Mouse (Mus musculus) cerebellum, adult 2 months (tissue): Measurements from ENCODE around the gene Bloc1s1. TPM values are rescaled to one million over a fixed set of nuclear protein-coding genes. Genes with fewer than 3 reads are reported as not detected.

Source experiments
- DNase-seq, 2 experiments: peaks; one replicate each; pipeline ENCODE4 v3.0.0; 2021
- H3K27ac ChIP-seq: fragments of 200-500 bp; 2 replicates; pipeline ENCODE4 v1.5.1; 2012; ENCODE audit warnings: low read length, control low read depth, inconsistent platforms; ENCODE audit not compliant: insufficient read depth
- H3K27me3 ChIP-seq: fragments of 200-500 bp; 2 replicates; pipeline ENCODE4 v1.6.1; 2012; ENCODE audit warnings: inconsistent platforms, mild to moderate bottlenecking, low read length, moderate library complexity; ENCODE audit not compliant: control insufficient read depth, insufficient read depth
- H3K4me1 ChIP-seq: fragments of 200-500 bp; 2 replicates; pipeline ENCODE4 v1.6.1; 2011; ENCODE audit warnings: low read length; ENCODE audit not compliant: control insufficient read depth, insufficient read depth
- H3K4me3 ChIP-seq: fragments of 200-500 bp; replicated peaks from 2 replicates; pipeline ENCODE3; 2011; ENCODE audit warnings: mild to moderate bottlenecking, low read depth, low read length, control low read depth; ENCODE audit not compliant: insufficient read depth
- CTCF ChIP-seq: fragments of 200-500 bp; IDR thresholded peaks from 2 replicates; pipeline ENCODE4 v1.5.1; 2011; ENCODE audit warnings: low read depth, mild to moderate bottlenecking, control low read depth, low read length, moderate library complexity, borderline replicate concordance; ENCODE audit not compliant: insufficient read depth
- POLR2A ChIP-seq: fragments of 200-500 bp; IDR thresholded peaks from 2 replicates; pipeline ENCODE4 v1.6.1; 2011; ENCODE audit warnings: low read length, control low read depth, borderline replicate concordance; ENCODE audit not compliant: insufficient read depth
- WGBS: fragments of 180-500 bp; shearing (Covaris S2); methylation state at CpG from one replicate; pipeline ENCODE4 v1.1.7; 2018; 5-methylcytosine and 5-hydroxymethylcytosine counted together
- polyA plus RNA-seq: library from polyadenylated mRNA; depleted of rRNA; stranded (reverse); fragments of >200 nt; gene quantifications from 2 replicates; pipeline ENCODE4 v1.2.3, GENCODE M21; 2012

The Bloc1s1 gene
- polyA plus RNA-seq, 1 experiment: 350 TPM

- no peak for DNase-seq
- H3K4me3 ChIP-seq: no peak overlapping the region
- WGBS: 60% methylated on average over 7 of the region's 7 CpGs
- H3K4me1 ChIP-seq: peaks cover 51% of the 10 kb centered on the region
- peak overlapping the region; percentile 73 for H3K27ac ChIP-seq
- no peaks in the 10 kb centered on the region for H3K27me3 ChIP-seq
- TF ChIP-seq CTCF (no peak), POLR2A (no peak)
These were observed 3.9 kb downstream of the Bloc1s1 start for GRCm38 (mm10) chr10:128919966-128920365.

DNA sequence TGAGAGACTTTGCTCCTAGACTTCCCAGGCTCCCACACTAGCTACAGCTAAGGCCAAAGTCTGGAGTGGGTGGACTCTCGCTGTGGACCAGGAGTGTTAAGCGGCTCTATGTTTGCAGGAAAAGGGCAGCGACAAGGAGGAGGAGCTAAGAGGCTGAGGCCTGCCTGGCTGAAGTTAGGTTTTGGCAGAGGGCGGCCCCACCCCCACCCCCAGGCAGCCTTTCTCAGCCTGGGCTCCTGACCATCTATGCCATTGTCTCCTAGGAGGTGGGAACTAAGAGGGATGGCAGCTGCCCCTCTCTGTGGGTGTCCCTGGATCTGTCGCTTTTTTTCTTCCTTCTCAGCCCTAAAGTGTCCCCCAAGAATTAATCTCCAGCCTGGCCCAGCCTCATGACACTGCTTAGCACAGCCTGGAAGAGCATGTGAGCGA is 4.6 kb downstream of the Bloc1s1 start:
- H3K4me3 ChIP-seq: no peak overlapping the region
- H3K27me3 ChIP-seq: no peaks in the 10 kb centered on the region
- H3K4me1 ChIP-seq: peaks cover 50% of the 10 kb centered on the region
- no peak for TF ChIP-seq CTCF
- DNase-seq: peak; percentile 57 to 68
- peak overlapping the region; percentile 73 for H3K27ac ChIP-seq
- 9% methylated on average over 6 of the region's 6 CpGs for WGBS

GRCm38 (mm10) chr10:128918246-128918645 is 5.6 kb downstream of the Bloc1s1 start:
- Histone ChIP-seq H3K27ac (peak overlapping the region; percentile 73), H3K4me1 (peaks cover 53% of the 10 kb centered on the region), H3K4me3 (no peak overlapping the region), H3K27me3 (no peaks in the 10 kb centered on the region)
- WGBS: 3% methylated on average over 7 of the region's 7 CpGs
- TF ChIP-seq CTCF (no peak), POLR2A (peak; percentile 30; the same call in 1 of the 2 replicates)
- DNase-seq: peak; percentile 97 to 99

- no peak overlapping the region for H3K4me3 ChIP-seq
- H3K27me3 ChIP-seq: no peaks in the 10 kb centered on the region
- H3K4me1 ChIP-seq: peaks cover 50% of the 10 kb centered on the region
- WGBS: 7% methylated on average over 6 of the region's 6 CpGs
- TF ChIP-seq CTCF (no peak), POLR2A (no peak)
- H3K27ac ChIP-seq: peak overlapping the region; percentile 73
- DNase-seq: peak in 1 of 2 experiments; percentile 45
These were observed 6.4 kb downstream of the Bloc1s1 start for GRCm38 (mm10) chr10:128917400-128917799.

DNA sequence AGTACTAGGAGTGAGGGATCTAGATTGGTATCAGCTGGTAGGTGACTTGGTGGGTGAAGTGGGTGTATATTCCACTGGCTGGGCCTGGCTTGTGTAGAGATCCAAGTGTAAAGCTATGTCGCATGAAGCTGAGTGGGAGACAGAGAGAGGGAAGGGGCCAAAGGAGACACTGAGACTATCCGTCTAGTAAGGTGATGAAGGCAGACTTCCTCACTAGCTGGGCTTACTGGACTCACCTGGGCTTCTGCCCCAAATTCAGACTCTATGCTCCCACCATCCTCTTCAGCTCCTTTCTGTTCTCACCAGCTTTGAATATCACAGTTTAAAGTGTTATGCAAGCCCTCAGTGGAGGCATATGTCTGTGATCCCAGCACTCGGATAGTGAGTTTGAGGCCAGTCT is 7.2 kb downstream of the Bloc1s1 start:
- 87% methylated on average over 3 of the region's 3 CpGs for WGBS
- peaks cover 43% of the 10 kb centered on the region for H3K4me1 ChIP-seq

DNA sequence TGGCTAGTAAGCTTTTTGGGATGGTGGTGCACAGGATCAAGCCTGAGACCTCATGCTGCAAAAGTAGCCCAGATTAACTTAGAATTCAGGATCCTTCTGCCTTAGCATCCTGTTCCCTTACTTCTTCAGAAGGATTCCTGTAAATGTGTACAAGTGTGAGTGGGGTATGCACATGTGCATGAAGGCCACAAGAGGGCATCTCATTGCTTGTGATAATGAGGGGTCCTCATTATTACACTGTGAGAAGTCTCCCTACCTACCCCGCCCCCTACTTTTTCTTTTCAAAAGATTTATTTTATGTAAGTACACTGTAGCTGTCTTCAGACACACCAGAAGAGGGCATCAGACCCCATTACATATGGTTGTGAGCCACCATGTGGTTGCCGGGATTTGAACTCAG is 8.3 kb downstream of the Bloc1s1 start:
- DNase-seq: peak in 1 of 2 experiments; percentile 6
- H3K27me3 ChIP-seq: no peaks in the 10 kb centered on the region
- 90% methylated on average over 2 of the region's 2 CpGs for WGBS
- H3K27ac ChIP-seq: no peak overlapping the region
- no peak for TF ChIP-seq POLR2A
- TF ChIP-seq CTCF: no peak
- no peak overlapping the region for H3K4me3 ChIP-seq
- peaks cover 38% of the 10 kb centered on the region for H3K4me1 ChIP-seq

More for the DNA sequence above, 7.2 kb downstream of the Bloc1s1 start:
- Histone ChIP-seq H3K27ac (no peak overlapping the region), H3K27me3 (no peaks in the 10 kb centered on the region), H3K4me3 (no peak overlapping the region)
- DNase-seq: peak in 1 of 2 experiments; percentile 3
- TF ChIP-seq POLR2A (no peak), CTCF (no peak)

- H3K4me1 ChIP-seq: peaks cover 22% of the 10 kb centered on the region
- 23% methylated on average over 12 of the region's 12 CpGs for WGBS
- DNase-seq: peak in 1 of 2 experiments; percentile 35
- TF ChIP-seq CTCF (no peak), POLR2A (no peak)
- H3K27me3 ChIP-seq: no peaks in the 10 kb centered on the region
- no peak overlapping the region for H3K4me3 ChIP-seq
- no peak overlapping the region for H3K27ac ChIP-seq
These were observed 10.1 kb downstream of the Bloc1s1 start for GRCm38 (mm10) chr10:128913696-128914095.

- no peak overlapping the region for H3K4me3 ChIP-seq
- TF ChIP-seq CTCF (peak; percentile 96), POLR2A (no peak)
- 3% methylated on average over 5 of the region's 5 CpGs for WGBS
- no peaks in the 10 kb centered on the region for H3K27me3 ChIP-seq
- peaks cover 19% of the 10 kb centered on the region for H3K4me1 ChIP-seq
- H3K27ac ChIP-seq: no peak overlapping the region
- peak; percentile 88 to 95 for DNase-seq
These were observed 10.6 kb downstream of the Bloc1s1 start for GRCm38 (mm10) chr10:128913219-128913618.
